Mouse (Mus musculus) CD4-positive naive resting alpha-beta T cell, adult 57 days (primary cell): ENCODE results near the gene D430042O09Rik. TPM values are rescaled to one million over a fixed set of nuclear protein-coding genes. Genes with fewer than 3 reads are reported as not detected.

Experiments used
- total RNA-seq: library from RNA; stranded (reverse); gene quantifications from one replicate; pipeline ENCODE4 v1.2.4, GENCODE M21; 2023

The D430042O09Rik gene
- total RNA-seq: 20.0 TPM

DNA sequence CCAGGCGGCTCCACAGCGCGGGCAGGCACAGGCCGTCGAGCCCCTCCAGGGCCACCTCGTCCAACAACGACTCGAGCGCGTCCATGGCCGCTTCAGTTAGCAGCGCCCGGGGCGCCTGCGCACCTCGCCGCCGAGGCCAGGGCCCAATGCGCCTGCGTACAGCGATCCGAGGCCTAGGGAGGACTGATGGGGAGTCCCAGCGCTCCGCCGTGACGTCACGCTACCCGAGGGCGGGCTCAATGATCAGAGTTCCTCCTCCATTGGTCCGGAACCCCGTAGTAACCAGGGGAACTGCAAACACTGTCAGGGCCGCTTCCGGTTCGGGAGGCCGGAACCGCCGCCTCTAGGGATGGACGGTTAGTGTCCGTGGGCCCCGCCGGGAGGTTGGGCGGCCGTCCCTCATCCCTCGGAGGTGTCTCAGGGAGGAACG is at the start of gene D430042O09Rik, which contains the start of gene Gtf3c1:
TSS of gene D430042O09Rik (plus strand) at position 296 of the 430 bp plus-strand sequence.
TSS of gene Gtf3c1 (minus strand) at position 188 of the 430 bp plus-strand sequence.

Other genes starting within 250 kb of the D430042O09Rik start
- gene Nsmce1, start 216.3 kb upstream of the D430042O09Rik start, total RNA-seq: 48.6 TPM
- gene Il4ra, start 155.8 kb upstream of the D430042O09Rik start, total RNA-seq: 393 TPM
- 181 TPM for gene Il21r, start 104.5 kb upstream of the D430042O09Rik start, total RNA-seq
- gene Gtf3c1, start 108 bp upstream of the D430042O09Rik start, total RNA-seq: 80.5 TPM